Mouse (Mus musculus) hindlimb bud, embryonic 11.5 days (tissue): ENCODE measurements around the gene 4933434E20Rik.

Experiments used
- DNase-seq: peaks from one replicate; pipeline ENCODE4 v3.0.0-alpha.2; 2012; ENCODE audit warnings: low read depth, low spot score; ENCODE audit errors: extremely low spot score

The 4933434E20Rik gene

DNA sequence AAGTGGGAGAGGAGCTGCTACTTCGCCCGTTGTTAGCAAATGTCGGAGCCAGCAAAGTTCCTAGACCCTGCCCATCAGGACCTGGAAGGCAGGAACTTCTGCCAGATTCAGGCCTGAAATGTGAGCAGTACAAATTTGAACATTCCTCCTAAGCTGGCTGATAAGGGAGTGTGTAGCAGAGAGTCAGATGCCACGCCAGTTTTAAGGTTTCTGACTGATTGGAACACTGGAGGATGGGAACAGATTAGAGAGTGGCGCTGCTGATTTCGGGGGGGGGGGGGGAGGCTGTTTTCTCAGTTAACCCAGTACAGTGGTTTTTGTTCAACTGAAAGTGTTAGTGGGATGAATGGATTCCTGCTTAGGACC, 29.0 kb downstream of the 4933434E20Rik start:
- DNase-seq = no peak

DNA sequence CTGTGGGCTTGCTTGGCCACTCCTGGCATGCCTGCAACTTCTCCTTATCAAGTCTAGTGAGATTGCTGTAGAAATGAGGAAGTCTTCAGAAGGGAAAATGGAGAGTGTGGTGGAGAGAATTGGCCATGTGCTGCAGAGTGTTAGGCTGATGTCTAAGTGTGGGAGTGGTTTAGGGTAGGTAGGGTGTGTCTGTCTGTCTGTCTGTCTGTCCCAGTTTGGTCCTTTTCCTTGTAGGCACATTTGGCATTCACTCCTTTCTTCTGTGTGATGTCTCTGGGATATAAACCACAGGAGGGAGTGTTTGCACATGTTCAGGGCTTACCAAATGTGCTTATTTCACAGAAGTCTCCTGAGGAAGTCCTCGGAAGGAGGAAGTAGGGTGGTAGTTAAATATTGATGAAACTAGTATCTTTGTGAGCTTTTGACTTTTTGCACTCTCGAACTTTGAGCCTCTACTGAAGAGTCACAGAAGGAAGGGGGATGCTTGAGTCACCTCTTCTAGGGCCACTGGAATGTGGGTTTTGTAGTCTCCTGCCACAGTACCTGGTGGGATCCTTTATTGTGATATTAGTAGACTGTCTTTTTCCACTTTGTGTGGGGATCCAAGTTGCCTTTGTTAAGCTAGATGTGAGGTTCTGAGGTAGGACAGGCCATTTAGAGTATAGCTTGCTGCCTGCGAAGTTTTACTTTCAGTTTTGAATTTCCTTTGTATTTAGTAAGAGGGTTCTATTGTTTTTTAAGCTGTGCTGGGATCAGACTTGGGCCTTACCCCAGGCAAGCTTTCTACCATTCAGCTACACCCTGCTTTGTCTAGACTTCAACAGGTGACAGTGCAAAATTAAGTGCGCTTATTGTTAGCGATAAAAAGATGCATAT, 30.2 kb downstream of the 4933434E20Rik start:
- DNase-seq = no peak

DNA sequence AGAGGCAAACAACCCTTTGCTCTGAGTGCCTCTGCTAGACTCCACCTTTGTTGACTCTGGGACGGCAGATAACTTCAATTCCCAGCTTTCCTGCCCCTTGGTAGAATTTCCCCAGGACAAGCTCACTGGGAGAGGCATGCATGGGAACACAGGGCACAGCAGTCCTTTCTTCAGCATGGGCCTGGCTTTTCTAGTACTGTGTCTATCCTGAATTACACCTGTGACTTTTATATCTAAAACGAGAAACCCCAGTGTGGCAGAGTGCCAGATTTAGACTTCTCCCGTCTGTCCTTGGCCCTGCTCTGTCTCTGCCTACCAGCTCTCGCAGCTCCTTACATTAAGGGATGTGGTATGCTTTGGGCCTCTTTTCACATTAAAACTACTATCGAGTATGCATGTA, 31.6 kb downstream of the 4933434E20Rik start:
- no peak for DNase-seq

DNA sequence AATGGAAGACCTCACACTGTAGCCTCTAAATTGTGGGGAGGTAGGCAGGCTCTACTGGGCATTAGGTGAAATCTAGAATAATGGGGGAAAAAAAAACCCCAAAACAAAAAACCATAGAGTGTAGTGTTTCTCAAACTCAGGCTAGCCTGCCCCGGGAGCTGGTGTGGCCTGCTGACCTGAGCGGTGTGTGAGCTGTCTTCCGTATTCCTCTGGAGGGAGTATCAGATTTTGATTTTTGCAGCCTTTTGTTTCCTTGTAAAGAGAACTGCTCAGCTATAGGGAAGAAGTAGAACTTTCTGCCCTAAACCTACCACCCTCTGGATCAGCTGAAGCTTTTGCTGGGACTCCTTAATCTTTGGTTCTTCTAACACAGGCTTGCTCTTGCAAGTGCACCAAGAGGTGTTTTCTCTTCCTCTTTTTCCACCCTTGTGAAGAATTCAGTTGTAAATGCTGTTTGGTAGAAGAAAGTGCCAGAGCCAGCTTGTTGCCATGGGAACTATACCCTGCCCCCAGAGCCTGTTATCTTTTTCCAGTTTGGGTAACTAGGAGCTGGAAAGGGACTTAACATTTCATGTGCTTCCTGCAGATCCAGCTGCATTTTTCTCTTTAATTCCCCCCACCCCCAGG, 32.4 kb downstream of the 4933434E20Rik start:
- no peak for DNase-seq

DNA sequence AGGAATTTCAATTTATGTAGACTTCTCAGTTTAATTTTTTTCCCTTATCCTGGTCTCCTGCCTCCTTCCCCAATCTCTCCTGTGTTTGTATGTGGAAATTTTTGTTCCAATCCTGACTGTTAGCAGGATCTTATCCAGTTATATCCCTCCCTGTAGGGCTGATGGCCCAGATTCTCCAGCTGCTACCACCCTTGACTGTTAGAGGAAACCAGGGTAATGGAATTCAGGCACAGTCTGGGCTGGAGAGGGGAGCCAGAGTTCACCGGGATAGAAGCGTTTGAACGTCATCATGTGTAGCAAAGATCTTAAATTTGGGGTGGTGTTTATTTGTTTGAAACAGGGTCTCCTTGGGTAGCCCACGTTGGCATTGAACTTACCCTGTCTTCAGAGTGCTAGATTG, 33.4 kb downstream of the 4933434E20Rik start:
- DNase-seq = no peak

DNA sequence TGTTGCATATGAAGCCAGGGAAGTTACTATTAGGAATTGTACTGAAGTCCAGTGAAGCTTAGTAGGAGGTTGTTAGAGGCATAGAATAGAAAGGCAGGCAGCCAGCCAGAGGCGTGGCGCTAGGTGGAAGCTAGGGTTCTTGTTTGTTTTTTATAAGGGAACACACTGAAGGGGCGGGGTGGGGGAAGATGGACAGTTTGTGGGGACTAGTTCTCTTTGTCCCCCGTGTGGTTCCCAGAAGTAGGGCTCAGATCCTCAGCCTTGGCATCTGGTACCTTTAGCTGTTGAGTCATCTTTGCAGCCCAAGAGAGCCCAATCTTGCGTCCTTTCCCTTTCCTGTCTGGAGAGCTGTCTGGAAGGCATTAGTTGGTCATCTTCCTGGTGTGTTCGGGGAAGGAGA, 33.8 kb downstream of the 4933434E20Rik start:
- DNase-seq = no peak

DNA sequence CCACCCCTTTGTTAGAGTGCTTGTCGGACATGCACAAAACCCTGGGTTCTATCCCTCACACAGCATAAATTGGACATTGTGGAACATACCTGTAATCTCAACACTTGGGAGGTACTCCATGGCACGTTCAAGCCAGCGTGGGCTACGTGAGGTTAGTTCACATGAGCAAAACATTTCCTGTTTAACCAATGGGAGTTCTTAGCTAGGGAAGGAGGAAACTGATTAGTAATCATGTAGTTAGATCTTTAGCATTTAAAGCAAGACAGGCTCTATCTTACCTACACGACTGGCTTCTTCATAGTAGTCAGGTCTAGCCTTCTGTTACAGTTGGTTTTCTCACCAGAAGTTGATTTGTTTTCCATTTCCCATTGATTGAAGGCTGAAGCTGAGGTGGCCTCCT, 34.6 kb downstream of the 4933434E20Rik start:
- no peak for DNase-seq

DNA sequence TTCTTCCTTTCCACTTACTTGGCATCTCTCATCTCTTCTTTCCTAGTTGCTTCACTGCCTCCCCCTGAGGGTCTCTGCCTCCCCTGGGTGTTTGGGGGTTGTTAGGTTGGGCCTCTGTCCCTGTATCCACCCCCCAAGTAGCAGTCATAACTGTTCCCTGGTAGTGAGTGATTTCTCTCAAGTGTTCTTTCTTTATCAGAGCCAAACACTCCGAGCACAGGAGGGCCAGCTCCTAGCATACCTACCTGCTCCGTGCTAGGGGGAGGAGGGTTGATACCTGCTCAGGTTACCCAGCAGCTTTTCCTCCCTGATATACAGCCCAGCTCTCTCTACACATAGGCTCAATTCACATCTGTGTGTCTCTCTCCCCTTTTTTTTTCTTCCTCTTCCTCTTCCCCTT, 37.2 kb downstream of the 4933434E20Rik start:
- no peak for DNase-seq

DNA sequence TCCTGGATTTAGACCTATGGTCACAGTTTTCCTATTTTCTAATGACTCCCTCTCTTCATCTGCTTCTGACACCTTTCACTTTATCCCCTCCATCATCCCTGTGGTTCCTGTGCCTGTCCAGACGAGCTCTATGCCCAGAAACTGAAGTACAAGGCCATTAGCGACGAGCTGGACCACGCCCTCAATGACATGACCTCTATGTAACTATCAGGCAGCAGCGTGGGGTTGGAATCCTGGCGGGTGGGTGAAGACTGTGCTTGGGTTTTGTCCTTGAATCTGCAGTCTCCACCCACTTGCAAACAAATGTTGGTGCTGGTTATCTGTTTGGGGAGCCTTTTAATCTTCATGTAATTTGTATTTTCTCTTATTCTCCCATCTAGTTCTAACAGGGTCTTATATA, 39.5 kb downstream of the 4933434E20Rik start:
- DNase-seq = no peak

DNA sequence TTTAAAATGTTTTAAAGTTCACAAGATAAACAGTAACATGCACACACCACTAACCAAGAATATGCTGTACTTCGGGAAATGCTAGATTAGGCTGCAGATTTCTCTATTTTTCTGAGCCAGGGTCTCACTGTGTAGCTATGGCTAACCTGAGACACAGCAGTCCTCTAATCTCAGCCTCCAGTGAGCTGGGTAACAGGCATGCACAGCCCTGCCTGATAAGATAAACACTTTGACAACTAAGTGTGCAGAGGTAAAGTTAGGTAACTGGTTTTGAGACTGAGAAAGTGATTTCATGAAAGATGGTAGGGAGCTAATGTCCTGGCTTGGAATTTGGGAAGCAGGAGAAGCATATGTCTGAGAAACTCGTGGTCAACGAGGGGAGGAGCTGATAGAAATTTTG, 43.0 kb downstream of the 4933434E20Rik start:
- no peak for DNase-seq

DNA sequence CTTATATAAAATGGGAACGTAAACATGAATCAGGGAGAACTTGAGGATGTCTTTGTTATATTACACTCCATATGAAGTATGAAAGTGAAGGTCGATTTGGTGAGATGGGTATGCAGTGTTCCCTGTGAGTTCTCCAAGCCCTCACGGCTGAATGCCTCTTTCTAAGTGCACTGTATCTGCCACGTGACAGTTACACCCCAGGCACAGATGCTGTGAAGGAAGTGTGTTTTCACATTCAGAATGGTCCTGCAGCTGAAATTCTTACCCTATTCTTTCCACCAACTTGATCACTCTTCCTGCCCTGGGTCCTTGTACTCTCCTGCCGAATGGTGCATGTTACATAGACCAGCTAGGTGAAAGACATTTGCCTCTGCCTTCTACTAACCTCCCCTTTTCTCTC, 46.5 kb downstream of the 4933434E20Rik start:
- no peak for DNase-seq

DNA sequence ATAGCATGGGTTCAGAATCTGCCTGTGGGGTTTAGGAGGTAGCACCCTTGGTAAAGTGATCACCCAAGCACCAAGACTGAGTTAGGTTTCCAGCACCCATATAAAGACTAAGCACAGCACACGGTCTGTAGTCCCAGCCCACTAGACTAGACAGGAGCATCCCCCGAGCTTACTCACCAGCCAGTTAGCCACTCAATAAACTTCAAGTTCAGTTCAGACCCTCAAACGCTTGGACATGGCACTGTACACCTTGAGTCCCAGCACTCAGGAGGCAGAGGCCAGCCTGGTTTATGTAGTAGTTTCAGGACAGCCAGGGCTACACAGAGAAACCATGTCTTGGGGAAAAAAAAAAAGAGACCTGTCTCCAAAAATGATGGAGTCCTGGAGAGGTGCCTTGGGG, 49.6 kb downstream of the 4933434E20Rik start:
- DNase-seq = no peak

DNA sequence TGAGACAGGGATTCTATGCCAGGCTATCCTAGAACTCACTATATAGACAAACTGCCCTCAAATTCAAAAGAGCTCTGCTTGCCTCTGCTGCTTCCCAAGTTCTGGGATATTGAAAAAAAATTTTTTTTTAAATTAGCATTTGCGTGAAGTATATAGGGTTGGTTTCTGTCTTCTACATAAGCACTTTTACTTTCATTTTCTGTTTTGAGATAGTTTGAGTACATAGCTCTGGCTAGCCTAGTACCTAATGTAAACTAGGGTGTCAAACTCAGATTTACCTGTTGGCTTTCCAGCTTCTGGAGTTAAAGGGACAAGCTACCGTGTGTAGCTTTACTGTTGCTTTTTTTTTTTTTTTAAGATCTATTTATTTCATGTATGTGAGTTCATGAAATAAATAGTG, 50.2 kb downstream of the 4933434E20Rik start:
- no peak for DNase-seq

DNA sequence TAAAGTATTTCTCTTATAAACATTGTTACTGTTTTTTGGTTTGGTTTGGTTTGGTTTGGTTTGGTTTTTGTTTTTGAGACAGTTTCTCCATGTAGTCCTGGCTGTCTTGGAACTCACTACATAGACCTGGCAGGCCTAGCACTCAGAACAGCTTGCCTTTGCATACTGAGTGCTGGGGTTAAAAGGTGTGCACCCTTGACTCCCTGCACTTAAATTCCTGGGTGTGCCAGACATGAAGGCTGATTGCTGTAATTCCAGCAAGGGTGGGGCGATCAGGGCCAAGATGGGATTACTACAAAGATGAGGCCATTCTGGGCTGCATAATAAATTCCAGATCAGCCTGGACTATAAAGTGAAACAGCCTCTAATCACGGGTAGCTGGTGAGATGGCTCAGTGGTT, 50.8 kb downstream of the 4933434E20Rik start:
- DNase-seq = no peak

DNA sequence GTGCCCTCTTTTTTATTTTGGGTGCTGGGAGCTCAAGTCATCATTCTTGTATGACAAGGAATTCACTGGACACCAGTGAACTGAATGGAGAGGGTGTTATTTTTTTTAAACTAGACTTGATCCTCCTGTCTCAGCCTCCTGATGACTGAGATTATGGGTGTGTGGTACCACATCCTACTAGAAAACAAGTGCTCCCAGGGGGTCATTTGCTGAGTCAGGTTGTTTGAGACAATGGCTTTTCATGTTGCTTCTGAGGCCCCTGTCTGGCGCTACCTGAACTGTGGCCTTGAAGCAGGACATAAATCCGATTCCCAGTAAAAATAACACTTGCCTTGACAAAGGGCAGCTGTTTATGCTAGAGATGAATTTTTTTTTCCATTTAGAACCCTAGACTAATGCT, 51.7 kb downstream of the 4933434E20Rik start:
- DNase-seq = no peak

DNA sequence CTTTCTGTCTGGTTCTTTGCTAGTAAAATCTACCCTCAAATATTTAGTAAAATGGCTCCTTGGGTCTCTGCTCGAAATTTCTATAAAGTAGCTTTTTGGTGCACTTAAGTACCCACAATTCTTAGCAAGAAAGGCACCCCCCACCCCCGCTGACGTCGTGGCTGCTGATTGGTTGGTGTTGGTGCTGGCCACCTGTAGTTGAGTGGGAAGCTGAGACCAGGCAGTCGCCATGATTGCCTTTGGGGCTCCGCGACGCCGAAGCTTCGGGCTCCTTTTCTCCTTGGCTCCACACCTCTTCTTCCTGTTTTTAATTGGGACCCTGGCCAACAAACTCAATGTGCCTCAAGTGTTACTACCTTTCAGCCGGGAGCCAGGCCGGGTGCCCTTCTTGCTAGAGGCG, 52.5 kb downstream of the 4933434E20Rik start, which contains the start of gene Nup210l:
Gene Nup210l (plus strand): TSS at position 195 of the 400 bp plus-strand sequence.
- no peak for DNase-seq

DNA sequence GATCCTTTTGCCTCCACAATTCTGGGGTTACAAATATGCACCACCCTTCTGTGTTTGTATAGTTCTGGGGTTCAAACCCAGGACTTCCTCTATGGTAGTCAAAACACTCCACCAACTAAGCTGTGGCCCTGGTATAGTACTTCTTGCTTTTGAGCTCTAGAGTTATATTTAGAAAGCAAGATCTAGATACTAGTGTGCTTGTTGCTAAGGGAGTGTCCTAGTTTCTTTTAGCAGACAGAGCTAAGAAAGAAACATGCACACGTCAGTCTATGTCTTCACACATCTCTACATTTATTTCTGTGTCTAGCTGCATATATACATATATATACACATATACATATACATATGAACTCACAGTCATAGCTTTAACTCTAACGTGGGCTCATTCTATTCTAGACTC, 60.3 kb downstream of the 4933434E20Rik start:
- no peak for DNase-seq

DNA sequence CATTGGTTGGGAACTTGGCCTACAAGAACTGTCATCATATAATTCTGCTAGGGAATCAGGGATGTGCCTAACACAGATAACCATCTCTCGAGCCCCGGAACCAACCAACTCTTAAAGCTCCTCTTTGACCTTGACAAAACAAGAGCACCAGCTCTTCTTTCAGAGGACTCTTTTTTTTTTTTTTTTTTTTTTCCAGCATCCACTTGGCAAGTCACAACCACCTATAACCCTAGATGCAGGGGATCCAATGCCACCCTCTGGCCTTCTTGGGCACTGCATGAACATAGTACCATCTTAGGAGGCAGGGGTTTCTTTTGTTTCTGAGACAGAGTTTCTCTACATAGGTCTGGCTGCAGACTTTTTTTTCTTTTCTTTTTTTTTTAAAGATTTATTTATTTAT, 62.9 kb downstream of the 4933434E20Rik start:
- DNase-seq = no peak

DNA sequence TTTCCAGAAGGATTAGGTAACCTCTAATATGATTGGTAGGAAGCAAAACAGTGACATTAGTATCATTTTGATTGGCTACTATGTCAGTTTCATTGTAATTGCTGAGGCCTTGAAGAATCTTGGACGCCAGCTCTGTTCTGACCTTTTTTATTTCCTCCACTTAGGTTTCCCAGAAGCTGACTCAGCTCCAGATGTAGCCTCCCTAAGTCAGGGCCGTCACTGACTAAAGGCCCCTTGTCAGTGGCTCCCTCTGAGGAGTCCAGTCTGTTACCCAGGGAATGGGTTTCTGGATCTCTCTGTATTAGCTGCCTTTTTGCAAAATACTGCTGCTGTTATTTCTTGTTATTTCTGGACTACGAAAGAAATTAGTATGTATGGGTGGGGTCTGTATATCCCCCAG, 64.1 kb downstream of the 4933434E20Rik start:
- DNase-seq = no peak
